Mouse (Mus musculus): ENCODE results near the gene Rabgap1.

- TF ChIP-seq CTCF (IDR thresholded peaks at IDR 0.05 in 2 of 3, conservative IDR thresholded peaks at IDR 0.05 in 1 of 3; ENCODE audit: control insufficient read depth in 1 of 3, insufficient read depth in 1 of 3, low read depth in 2 of 3, low read length in 3 of 3, poor library complexity in 1 of 3, severe bottlenecking in 1 of 3), result no peak
- TF ChIP-seq POLR2A (IDR thresholded peaks at IDR 0.05; ENCODE audit: control insufficient read depth in 1 of 2, insufficient read depth in 1 of 2, low read depth in 1 of 2, low read length in 2 of 2, poor library complexity in 1 of 2), result no peak
- TF ChIP-seq MAX (IDR thresholded peaks at IDR 0.05; ENCODE audit: low read length), result no peak
- no peak for TF ChIP-seq RAD21 (IDR thresholded peaks at IDR 0.05; ENCODE audit: low read depth, low read length)
- no peak for TF ChIP-seq USF2 (IDR thresholded peaks at IDR 0.05; ENCODE audit: borderline replicate concordance in 1 of 2, insufficient read depth in 1 of 2, low read depth in 1 of 2, low read length in 2 of 2)
- TF ChIP-seq CHD2 (IDR thresholded peaks at IDR 0.05; ENCODE audit: low read length), result no peak
- TF ChIP-seq GATA1 (IDR thresholded peaks at IDR 0.05; ENCODE audit: low read depth, low read length), result peak; percentile 37; the same call in 1 of the 2 replicates
- TF ChIP-seq MYC (IDR thresholded peaks at IDR 0.05; ENCODE audit: low read depth, low read length), result no peak
- no peak for TF ChIP-seq KAT2A (conservative IDR thresholded peaks at IDR 0.05; ENCODE audit: low read depth, low read length)
- TF ChIP-seq EP300 (IDR thresholded peaks at IDR 0.05; ENCODE audit: low read depth in 1 of 2, low read length in 2 of 2), result no peak
- no peak for TF ChIP-seq MXI1 (IDR thresholded peaks at IDR 0.05; ENCODE audit: low read depth, low read length)
- no peak for TF ChIP-seq SMC3 (IDR thresholded peaks at IDR 0.05; ENCODE audit: low read depth, low read length)
- TF ChIP-seq MAFK (IDR thresholded peaks at IDR 0.05; ENCODE audit: borderline replicate concordance, low read depth, low read length), result no peak
Measured at GRCm38 (mm10) chr2:37421903-37422302, 21.2 kb upstream of the Rabgap1 start.

Data from MEL (cell line).